In genomic region chr13:116410682-116411081, GRCm38 (mm10) we compare ENCODE assay signal across 18 mouse cellular contexts.
DNase-seq lines count a peak whose midpoint lies in the region; TF ChIP-seq lines count a peak whose summit lies in the region.
"Had no signal": no experiment of that assay in that cellular context is flagged by ENCODE, and none has a peak within 500 bp of the region (broad histone marks: within the 10 kb centered on the region; RNA-seq: fewer than 3 reads in every experiment).

No protein-coding gene starts in this region.

- no peak overlapping the region for H3K4me3 ChIP-seq in CH12.LX (replicated peaks in 1 of 3; ENCODE audit: low read depth in 2 of 3, low read length in 2 of 3, poor library complexity in 1 of 3)

- TF ChIP-seq EP300 in CH12.LX (IDR thresholded peaks at IDR 0.05; ENCODE audit: low read length): peak; percentile 94

- 0 out of 4 replicates have a peak, but pooled peaks cover 0 to 4% of the 10 kb centered on the region in 2 experiments for H3K4me1 ChIP-seq in CH12.LX (ENCODE audit: control insufficient read depth in 1 of 2, insufficient read depth in 2 of 2)

- no peaks in the 10 kb centered on the region for H3K79me2 ChIP-seq in CH12.LX (replicated peaks; ENCODE audit: control insufficient read depth, extremely low read depth, insufficient read depth, poor library complexity, severe bottlenecking)

- dilution Hi-C loops in CH12.LX (cut with MboI; ENCODE audit: extremely low pct_ligation_motif_present, extremely low pct_unique_long_range_greater_than_20kb, low sequenced_read_pairs): no loop called here

- H3K9ac ChIP-seq in CH12.LX (ENCODE audit: insufficient read depth, low read depth): peak overlapping the region; percentile 74

- H3K27ac ChIP-seq in CH12.LX (ENCODE audit: insufficient read depth, low read depth): no peak overlapping the region

- H3K27me3 ChIP-seq in CH12.LX (replicated peaks): no peaks in the 10 kb centered on the region

- DNase-seq in A20 (ENCODE audit: low read depth, low spot score) (peak; percentile 22), CH12.LX (ENCODE audit: extremely low read depth) (peak; percentile 38)
- DNase-seq in heart, adult 8-10 months (ENCODE audit: low spot score): no peak
- DNase-seq in Muller cell, postnatal 12 days (ENCODE audit: inconsistent ontology term): no peak
- DNase-seq: adrenal gland, adult 2 months; adrenal gland, adult 8-10 months; adrenal gland, postnatal 10 days; adrenal gland, postnatal 14 days; adrenal gland, postnatal 25 days; adrenal gland, postnatal 36 days; B cell, adult 2 months; cerebellum, adult 11 months; cerebellum, adult 11-12 months; cerebellum, adult 18-20 months; cerebellum, adult 2 months; cerebellum, adult 8-10 months; cerebellum, adult 9-10 months had no signal

- TF ChIP-seq POLR2A in CH12.LX (IDR thresholded peaks at IDR 0.05; ENCODE audit: low read depth, low read length): no peak

- no peak for TF ChIP-seq RAD21 in CH12.LX (IDR thresholded peaks at IDR 0.05; ENCODE audit: low read depth, low read length)

- H3K4me2 ChIP-seq in CH12.LX (ENCODE audit: insufficient read depth, low read depth, poor library complexity, severe bottlenecking): peak overlapping the region; percentile 81

- no peaks in the 10 kb centered on the region for H3K36me3 ChIP-seq in CH12.LX (replicated peaks in 1 of 2; ENCODE audit: control insufficient read depth in 1 of 2, insufficient read depth in 1 of 2, low read length in 1 of 2)
- H3K36me3 ChIP-seq: G1E had no signal

- peaks cover 19% of the 10 kb centered on the region for H3K9me3 ChIP-seq in CH12.LX (replicated peaks; ENCODE audit: low read length)
- H3K9me3 ChIP-seq: G1E had no signal

- no peak for TF ChIP-seq CTCF in CH12.LX (conservative IDR thresholded peaks at IDR 0.05 in 1 of 2, IDR thresholded peaks at IDR 0.05 in 1 of 2; ENCODE audit: low read depth in 2 of 2, low read length in 2 of 2)

- in situ Hi-C loops in CH12.LX (cut with MboI; ENCODE audit: low pct_ligation_motif_present, low pct_unique_long_range_greater_than_20kb, low sequenced_read_pairs): no loop called here

TF ChIP-seq in CH12.LX, 34 proteins besides CTCF, POLR2A, EP300 and RAD21:
- TF ChIP-seq UBTF (IDR thresholded peaks at IDR 0.05; ENCODE audit: low read depth, low read length) (no peak), ETS1 (conservative IDR thresholded peaks at IDR 0.05; ENCODE audit: low read depth, low read length) (peak; percentile 99), MAFK (IDR thresholded peaks at IDR 0.05; ENCODE audit: insufficient replicate concordance, low read length) (no peak), JUN (IDR thresholded peaks at IDR 0.05; ENCODE audit: insufficient read depth, low read depth, low read length) (peak; percentile 94), CHD1 (IDR thresholded peaks at IDR 0.05; ENCODE audit: low read depth, low read length) (no peak), RCOR1 (conservative IDR thresholded peaks at IDR 0.05; ENCODE audit: low read depth, low read length) (peak; percentile 31; the same call in 1 of the 2 replicates), NELFE (IDR thresholded peaks at IDR 0.05; ENCODE audit: low read depth, low read length) (no peak), ELF1 (IDR thresholded peaks at IDR 0.05; ENCODE audit: low read depth, low read length) (no peak), MEF2A (IDR thresholded peaks at IDR 0.05; ENCODE audit: borderline replicate concordance, low read depth, low read length) (peak; percentile 85; the same call in 1 of the 2 replicates), SMC3 (IDR thresholded peaks at IDR 0.05; ENCODE audit: low read depth, low read length) (no peak), JUND (conservative IDR thresholded peaks at IDR 0.05; ENCODE audit: low read depth, low read length) (peak; percentile 92), TCF12 (IDR thresholded peaks at IDR 0.05; ENCODE audit: low read depth, low read length) (peak; percentile 76), IRF4 (IDR thresholded peaks at IDR 0.05; ENCODE audit: low read depth, low read length) (peak; percentile 95), SIN3A (IDR thresholded peaks at IDR 0.05; ENCODE audit: low read length) (peak; percentile 58; the same call in 1 of the 2 replicates), BHLHE40 (IDR thresholded peaks at IDR 0.05; ENCODE audit: low read depth, low read length) (peak; percentile 66), ZNF384 (IDR thresholded peaks at IDR 0.05; ENCODE audit: low read depth, low read length) (no peak), ZMIZ1 (IDR thresholded peaks at IDR 0.05; ENCODE audit: low read depth, low read length) (no peak), PAX5 (IDR thresholded peaks at IDR 0.05; ENCODE audit: low read length) (no peak), MAZ (IDR thresholded peaks at IDR 0.05; ENCODE audit: low read depth, low read length) (no peak)
TF ChIP-seq in CH12.LX: peak in this region for 9.

Comparison
In these comparisons a context has a peak if more than half of its experiments do, and no peak if none do; other contexts are left out.
1. DNase-seq: peak in A20 (single experiment) and CH12.LX (single experiment); none in heart, adult 8-10 months (single experiment) and Muller cell, postnatal 12 days (single experiment).